Mouse (Mus musculus): ENCODE measurements at regions not wholly inside any gene's neighbourhood (a gene's known extent, or its start where the extent isn't known, plus 50 kb on each side); places are given as distances from the start of the nearest gene placed in this dataset.

DNA sequence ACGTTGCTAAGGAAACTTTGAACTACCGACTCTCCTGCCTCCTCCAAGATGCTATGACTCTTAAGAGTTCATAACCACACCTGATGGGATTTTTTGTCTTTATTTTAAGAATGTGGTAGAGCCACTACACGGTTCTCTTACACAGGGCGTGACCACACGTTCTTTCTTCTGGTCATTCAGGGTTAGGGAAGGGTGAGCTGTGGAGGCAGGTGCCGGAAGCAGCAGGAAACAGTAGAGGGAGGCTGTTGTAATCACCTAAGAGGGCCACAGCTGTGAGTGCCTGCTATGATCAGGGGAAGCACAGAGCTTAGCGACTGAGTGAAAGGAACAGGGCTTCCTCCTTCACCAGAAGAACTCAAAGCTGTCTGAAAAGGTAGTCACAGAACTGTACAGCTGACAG lies 50.6 kb upstream of the Larp1 start:
- intact Hi-C loops (cut with DNase I) = loop anchor here (10.0 kb wide), 1 partner anchor 267 kb away; no protein-coding TSS in a partner anchor
- no peak for DNase-seq

GRCm38 (mm10) chr11:57956909-57957308 lies 52.0 kb upstream of the Larp1 start:
- intact Hi-C loops (cut with DNase I) = loop anchor here (10.0 kb wide), 1 partner anchor 268 kb away; no protein-coding TSS in a partner anchor
- DNase-seq = no peak

DNA sequence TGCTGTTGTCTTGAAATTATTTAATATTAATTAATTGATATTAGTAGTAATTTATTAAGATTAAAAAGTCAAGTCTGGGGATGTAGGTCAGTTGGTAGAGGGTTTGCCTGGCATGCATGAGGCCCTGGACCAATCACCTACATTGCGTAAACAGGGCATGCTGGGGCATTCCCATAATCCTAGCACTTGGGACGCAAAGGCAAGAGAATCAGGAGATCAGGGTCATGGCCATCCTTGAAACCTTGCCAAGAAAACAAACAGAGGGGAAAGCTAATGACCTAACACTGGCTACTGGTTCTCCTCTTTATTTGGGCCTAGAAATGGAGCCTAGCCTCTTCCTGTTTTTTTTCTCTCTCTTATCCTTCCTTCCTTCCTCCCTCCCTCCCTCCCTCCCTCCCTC lies 52.8 kb upstream of the Larp1 start:
- intact Hi-C loops (cut with DNase I) = loop anchor here (10.0 kb wide), 1 partner anchor 269 kb away; no protein-coding TSS in a partner anchor

DNA sequence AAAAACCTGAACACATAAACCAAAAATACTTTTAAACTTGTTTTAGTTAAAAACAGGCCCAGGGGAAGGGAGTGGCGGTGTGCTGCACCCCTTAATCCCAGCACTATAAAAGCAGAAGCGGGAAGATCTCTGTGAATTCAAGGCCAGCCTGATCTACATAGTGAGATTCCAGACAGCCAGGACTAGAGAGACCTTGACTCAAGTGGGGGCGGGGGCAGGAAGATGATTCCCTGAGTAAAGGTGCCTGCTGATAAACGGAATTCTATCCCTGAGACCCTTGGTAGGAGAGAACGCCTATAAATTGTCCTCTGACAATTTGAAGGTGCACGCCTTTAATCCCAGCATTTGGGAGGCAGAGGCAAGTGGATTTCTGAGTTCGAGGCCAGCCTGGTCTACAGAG lies 53.4 kb upstream of the Larp1 start:
- DNase-seq = no peak
- intact Hi-C loops (cut with DNase I) = loop anchor here (10.0 kb wide), 1 partner anchor 269 kb away; no protein-coding TSS in a partner anchor

More for the DNA sequence above, 52.8 kb upstream of the Larp1 start:
- no peak for DNase-seq

GRCm38 (mm10) chr11:57954510-57955184 lies 54.2 kb upstream of the Larp1 start:
- intact Hi-C loops (cut with DNase I) = loop anchor here (10.0 kb wide), 1 partner anchor 270 kb away; no protein-coding TSS in a partner anchor
- no peak for DNase-seq

- intact Hi-C loops (cut with DNase I) = loop anchor here (10.0 kb wide), 1 partner anchor 271 kb away; no protein-coding TSS in a partner anchor
- DNase-seq = no peak
Observed at GRCm38 (mm10) chr11:57953694-57954093, 55.2 kb upstream of the Larp1 start.

- intact Hi-C loops (cut with DNase I) = loop anchor here (10.0 kb wide), 1 partner anchor 272 kb away; no protein-coding TSS in a partner anchor
- no peak for DNase-seq
Observed at GRCm38 (mm10) chr11:57952619-57953018, 56.2 kb upstream of the Larp1 start.

DNA sequence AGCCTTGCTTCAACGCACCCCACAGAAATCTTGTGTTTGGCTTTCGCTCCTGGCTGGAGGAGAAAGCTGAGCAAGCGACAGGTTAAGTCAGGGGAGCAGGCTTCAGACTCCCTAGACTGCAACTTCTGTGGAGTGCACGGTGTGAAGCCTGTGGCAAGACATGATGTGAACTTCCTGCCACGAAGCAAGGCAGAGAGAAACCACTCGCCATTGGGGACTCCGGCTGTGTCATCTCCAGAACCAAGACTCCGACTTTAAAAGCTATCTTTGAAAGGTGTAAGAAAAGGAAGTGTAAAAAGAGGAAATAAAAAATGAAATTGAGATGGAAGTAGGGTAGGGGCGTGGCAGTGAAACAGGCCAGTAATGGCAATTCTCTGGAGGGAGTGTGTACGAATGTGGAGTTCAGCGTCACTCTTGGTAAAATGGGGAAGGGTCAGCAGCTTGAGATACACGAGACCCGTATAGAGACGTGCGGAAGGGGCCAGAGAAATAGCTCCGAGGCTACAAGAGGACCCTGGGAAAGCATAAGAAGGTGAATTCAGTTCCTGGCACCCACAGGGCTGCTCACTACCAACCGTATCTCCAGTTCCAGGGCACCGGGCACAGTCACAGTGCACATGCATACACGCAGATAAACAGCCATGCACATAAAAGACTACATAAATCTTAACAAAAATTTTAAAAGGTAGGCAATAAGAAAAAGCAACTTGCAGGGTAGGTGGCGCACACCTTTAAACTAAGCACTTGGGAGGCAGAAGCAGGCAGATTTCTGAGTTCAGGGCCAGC lies 57.1 kb upstream of the Larp1 start:
- no peak for DNase-seq
- intact Hi-C loops (cut with DNase I) = loop anchor here (1.0 to 10.0 kb wide), 2 partner anchors 106 to 273 kb away; no protein-coding TSS in a partner anchor

DNA sequence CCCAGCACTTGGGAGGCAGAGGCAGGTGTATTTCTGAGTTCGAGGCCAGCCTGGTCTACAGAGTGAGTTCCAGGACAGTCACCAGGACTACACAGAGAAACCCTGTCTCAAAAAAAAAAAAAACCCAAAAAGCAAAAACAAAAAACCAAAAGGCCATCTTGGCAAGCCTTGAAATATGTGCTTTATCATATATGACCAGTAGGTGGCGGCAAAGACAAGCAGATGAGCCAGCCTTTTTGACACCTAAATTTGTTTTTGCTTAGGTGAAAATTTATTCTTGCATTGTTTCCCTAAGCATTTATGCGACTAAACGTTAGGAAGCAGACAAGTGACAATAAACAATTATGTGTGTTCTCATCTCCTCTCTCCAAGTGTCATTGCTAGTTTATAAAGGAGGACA lies 57.9 kb upstream of the Larp1 start:
- intact Hi-C loops (cut with DNase I) = loop anchor here (1.0 to 10.0 kb wide), 2 partner anchors 106 to 274 kb away; no protein-coding TSS in a partner anchor
- peak; percentile 24 to 59 for DNase-seq

DNA sequence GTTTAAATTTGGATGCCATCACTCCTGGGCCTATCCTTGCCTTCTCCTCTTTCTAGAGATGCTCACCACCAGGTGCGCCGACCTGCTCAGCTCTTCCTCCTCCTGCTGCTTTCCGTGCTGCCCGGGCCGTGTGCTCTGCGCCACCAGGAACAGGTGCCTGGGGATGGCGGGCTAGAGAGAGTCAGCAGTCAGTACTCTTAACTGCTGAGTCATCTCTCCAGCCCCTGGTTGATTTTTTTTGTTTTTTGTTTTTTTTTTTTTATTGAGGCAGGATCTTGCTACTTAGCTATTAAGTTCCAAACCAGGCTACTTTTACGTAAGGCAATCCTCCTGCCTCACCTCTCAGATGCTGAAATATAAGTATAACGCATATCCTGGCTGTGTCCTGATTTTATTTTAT lies 59.8 kb upstream of the Larp1 start:
- no peak for DNase-seq
- intact Hi-C loops (cut with DNase I) = no loop called here

GRCm38 (mm10) chr11:57947347-57947746 lies 61.5 kb upstream of the Larp1 start:
- intact Hi-C loops (cut with DNase I) = no loop called here

DNA sequence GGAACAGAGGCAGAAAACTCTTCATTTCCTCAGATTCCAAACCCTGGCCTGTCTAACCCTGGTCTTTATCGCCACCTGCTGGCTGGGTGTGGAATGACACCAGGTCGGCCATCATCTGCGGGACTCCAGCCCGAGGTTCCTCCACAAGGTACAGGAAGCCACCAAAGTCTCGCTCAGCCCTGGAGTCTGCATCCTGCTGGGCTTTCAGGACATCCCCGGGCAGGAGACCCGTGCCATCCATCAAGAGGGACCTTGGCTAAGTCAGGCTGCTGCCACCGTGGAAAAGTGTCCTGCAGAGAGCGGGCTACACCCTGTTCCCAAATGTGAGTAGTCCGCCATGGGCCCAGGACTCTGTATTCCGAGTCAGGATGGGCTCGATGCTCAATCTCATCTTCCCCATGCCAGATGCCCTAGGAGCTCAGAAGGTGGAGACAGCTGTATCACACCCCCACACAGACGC lies 74.4 kb upstream of the Larp1 start:
- DNase-seq = peak; percentile 88 to 95
- intact Hi-C loops (cut with DNase I) = loop anchor here (1.0 to 5.0 kb wide), 4 partner anchors 114 to 457 kb away; no protein-coding TSS in a partner anchor

More at GRCm38 (mm10) chr11:57947347-57947746, 61.5 kb upstream of the Larp1 start:
- no peak for DNase-seq

DNA sequence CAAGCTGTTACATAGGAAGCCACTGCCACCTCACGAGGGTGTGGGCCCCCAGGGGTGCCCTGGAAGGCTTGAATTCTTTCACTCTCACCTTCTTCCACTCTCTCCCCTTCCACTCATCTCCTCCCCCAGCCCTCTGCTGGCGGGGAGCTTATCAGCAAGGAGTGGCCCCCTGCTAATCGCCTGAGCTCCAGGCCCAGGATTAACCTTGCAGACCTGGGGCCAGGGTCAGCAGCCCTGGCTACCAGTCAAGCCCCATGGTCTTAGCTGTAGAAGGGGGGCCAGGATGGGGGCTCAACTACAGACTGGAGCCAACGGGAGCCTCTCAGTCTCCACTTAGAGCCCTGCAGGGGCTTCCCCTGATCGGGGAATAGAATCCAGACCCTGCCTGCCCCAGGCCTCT lies 75.8 kb upstream of the Larp1 start:
- DNase-seq = no peak
- intact Hi-C loops (cut with DNase I) = loop anchor here (5.0 kb wide), 2 partner anchors 386 to 456 kb away; no protein-coding TSS in a partner anchor

- no peak for DNase-seq
- intact Hi-C loops (cut with DNase I) = no loop called here
Observed at GRCm38 (mm10) chr11:57929506-57929905, 79.4 kb upstream of the Larp1 start.

- intact Hi-C loops (cut with DNase I) = no loop called here
- no peak for DNase-seq
Observed at GRCm38 (mm10) chr11:57920263-57920662, 87.6 kb upstream of the Hand1 start.

DNA sequence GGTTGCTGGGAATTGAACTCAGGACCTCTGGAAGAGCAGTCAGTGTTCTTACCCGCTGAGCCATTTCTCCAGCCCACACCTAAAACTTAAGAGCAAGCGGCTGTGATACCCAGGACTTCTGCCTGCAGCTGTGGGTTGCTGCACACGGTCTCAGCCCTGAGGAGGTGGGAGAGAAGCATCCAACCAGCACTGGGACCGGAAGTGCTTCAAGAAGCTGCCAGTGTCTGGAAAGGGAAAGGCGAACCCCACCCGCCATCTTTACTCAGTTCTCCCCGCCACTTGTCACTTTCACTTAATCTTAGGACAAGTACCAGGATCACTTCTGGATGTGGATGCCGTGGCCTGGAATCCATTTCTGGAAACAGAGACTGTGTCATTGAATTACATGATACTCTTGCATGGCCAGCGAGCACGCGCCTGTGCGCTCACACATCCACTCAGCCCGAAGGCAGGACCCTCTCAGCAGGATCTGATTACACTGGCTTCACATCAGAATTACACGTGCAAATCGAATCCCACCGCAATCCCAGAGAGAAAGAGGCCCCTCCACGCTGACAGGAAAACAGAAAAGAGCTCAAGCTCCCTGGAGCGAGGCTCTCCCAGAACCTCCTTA lies 85.9 kb upstream of the Hand1 start:
- no peak for DNase-seq
- intact Hi-C loops (cut with DNase I) = no loop called here

GRCm38 (mm10) chr11:57917974-57918373 lies 85.4 kb upstream of the Hand1 start:
- no peak for DNase-seq
- intact Hi-C loops (cut with DNase I) = no loop called here

GRCm38 (mm10) chr11:57916016-57916415 lies 83.4 kb upstream of the Hand1 start:
- intact Hi-C loops (cut with DNase I) = no loop called here

DNA sequence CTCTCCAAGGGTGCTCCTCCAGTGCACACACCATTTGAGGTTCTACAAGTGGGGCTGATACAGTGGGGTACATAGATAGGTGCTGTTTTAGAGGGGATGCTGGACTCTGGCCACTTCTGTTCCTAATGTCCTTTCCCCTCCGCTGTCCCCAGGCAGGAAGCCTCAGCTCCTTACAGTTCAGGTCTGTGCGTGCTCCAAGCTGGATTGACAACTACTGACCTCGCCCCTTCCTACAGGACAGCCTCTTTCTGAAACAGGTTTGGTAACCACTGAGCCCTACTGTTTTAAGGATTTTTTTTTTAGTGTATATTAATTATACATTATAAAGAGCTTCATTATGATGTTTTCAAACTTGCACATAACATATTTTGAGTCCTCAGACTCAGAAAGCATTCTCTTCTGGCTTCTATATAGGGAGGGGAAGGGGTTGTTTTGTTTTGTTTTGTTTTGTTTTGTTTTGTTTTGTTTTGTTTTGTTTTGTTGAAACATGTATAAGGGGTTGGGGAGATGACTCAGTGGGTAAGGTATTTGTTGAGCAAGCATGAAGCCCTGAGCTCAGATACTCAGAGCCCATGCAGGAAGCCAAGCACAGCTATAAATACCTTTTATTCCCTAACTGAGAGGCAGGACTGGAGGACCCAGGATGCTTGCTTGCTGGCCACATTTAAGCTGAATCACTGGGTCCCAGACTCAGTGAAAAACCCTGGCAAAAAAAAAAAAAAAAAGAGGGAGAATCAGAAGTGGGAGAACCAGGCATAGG lies 81.4 kb upstream of the Hand1 start:
- DNase-seq = no peak
- intact Hi-C loops (cut with DNase I) = no loop called here

More at GRCm38 (mm10) chr11:57916016-57916415, 83.4 kb upstream of the Hand1 start:
- DNase-seq = no peak
